Mouse (Mus musculus) ES-E14 (cell line): Measurements from ENCODE around the gene Tmigd3.

Experiments
- HCFC1 ChIP-seq: IDR thresholded peaks from 2 replicates; pipeline ENCODE4 v1.6.1; 2012; ENCODE audit warnings: low read length, inconsistent platforms, borderline replicate concordance; ENCODE audit not compliant: insufficient read depth
- MAFK ChIP-seq: IDR thresholded peaks from 2 replicates; pipeline ENCODE4 v1.6.1; 2014; ENCODE audit warnings: mild to moderate bottlenecking, low read depth, low read length, inconsistent platforms; ENCODE audit not compliant: insufficient read depth
- ZC3H11A ChIP-seq: IDR thresholded peaks from 2 replicates; pipeline ENCODE4 v1.6.1; 2012; ENCODE audit warnings: low read depth, mild to moderate bottlenecking, inconsistent platforms, low read length, borderline replicate concordance
- ZNF384 ChIP-seq: IDR thresholded peaks from 2 replicates; pipeline ENCODE4 v1.6.1; 2012; ENCODE audit warnings: low read depth, low read length, inconsistent platforms

- no peak for TF ChIP-seq ZNF384
- TF ChIP-seq MAFK: no peak
- TF ChIP-seq ZC3H11A: no peak
- TF ChIP-seq HCFC1: no peak
Observed at GRCm38 (mm10) chr3:105971831-105972446, 101.2 kb downstream of the Tmigd3 start.
